Mouse (Mus musculus): ENCODE results near the gene Cers5. TPM values are rescaled to one million over a fixed set of nuclear protein-coding genes. Genes with fewer than 3 reads are reported as not detected.

Gene Cers5
- polyA plus RNA-seq, 1 experiment from 2014 or later, result 59.2 TPM

- no peaks in the 10 kb centered on the region for H3K9me3 ChIP-seq (ENCODE audit: control insufficient read depth, low read length)
- H3K27me3 ChIP-seq (ENCODE audit: control insufficient read depth, insufficient read depth, low read length), result no peaks in the 10 kb centered on the region
- 82% methylated on average over 9 of the region's 9 CpGs for WGBS
- no peak overlapping the region for H3K27ac ChIP-seq (ENCODE audit: low read depth, low read length)
- no peaks in the 10 kb centered on the region for H3K36me3 ChIP-seq (ENCODE audit: control insufficient read depth, insufficient read depth, low read length)
- no peak overlapping the region for H3K4me3 ChIP-seq (ENCODE audit: low read depth, low read length)
- H3K4me2 ChIP-seq (ENCODE audit: low read depth, low read length, severe bottlenecking), result no peak overlapping the region
- no peak for DNase-seq (ENCODE audit: low spot score)
- ATAC-seq (replicated peaks; ENCODE audit: low FRiP score), result no peak
- H3K4me1 ChIP-seq (replicated peaks; ENCODE audit: control insufficient read depth, insufficient read depth, low read length), result no peaks in the 10 kb centered on the region
- H3K9ac ChIP-seq (ENCODE audit: low read length), result no peak overlapping the region
Measured at GRCm38 (mm10) chr15:99796735-99797134, 24.1 kb upstream of the Cers5 start.

- no peak overlapping the region for H3K27ac ChIP-seq (ENCODE audit: low read depth, low read length)
- no peaks in the 10 kb centered on the region for H3K36me3 ChIP-seq (ENCODE audit: control insufficient read depth, insufficient read depth, low read length)
- no peak overlapping the region for H3K4me3 ChIP-seq (ENCODE audit: low read depth, low read length)
- H3K9me3 ChIP-seq (ENCODE audit: control insufficient read depth, low read length), result no peaks in the 10 kb centered on the region
- no peaks in the 10 kb centered on the region for H3K27me3 ChIP-seq (ENCODE audit: control insufficient read depth, insufficient read depth, low read length)
- WGBS, result 93% methylated on average over 3 of the region's 3 CpGs
- no peak for DNase-seq (ENCODE audit: low spot score)
- no peak for ATAC-seq (replicated peaks; ENCODE audit: low FRiP score)
- H3K9ac ChIP-seq (ENCODE audit: low read length), result no peak overlapping the region
- H3K4me2 ChIP-seq (ENCODE audit: low read depth, low read length, severe bottlenecking), result no peak overlapping the region
- H3K4me1 ChIP-seq (replicated peaks; ENCODE audit: control insufficient read depth, insufficient read depth, low read length), result no peaks in the 10 kb centered on the region
Measured at GRCm38 (mm10) chr15:99796066-99796465, 23.4 kb upstream of the Cers5 start.

- Histone ChIP-seq H3K4me3 (ENCODE audit: low read depth, low read length) (no peak overlapping the region), H3K27ac (ENCODE audit: low read depth, low read length) (no peak overlapping the region), H3K4me2 (ENCODE audit: low read depth, low read length, severe bottlenecking) (no peak overlapping the region), H3K27me3 (ENCODE audit: control insufficient read depth, insufficient read depth, low read length) (no peaks in the 10 kb centered on the region), H3K36me3 (ENCODE audit: control insufficient read depth, insufficient read depth, low read length) (no peaks in the 10 kb centered on the region), H3K9ac (ENCODE audit: low read length) (no peak overlapping the region), H3K4me1 (replicated peaks; ENCODE audit: control insufficient read depth, insufficient read depth, low read length) (no peaks in the 10 kb centered on the region), H3K9me3 (ENCODE audit: control insufficient read depth, low read length) (no peaks in the 10 kb centered on the region)
- no peak for ATAC-seq (replicated peaks; ENCODE audit: low FRiP score)
- no peak for DNase-seq (ENCODE audit: low spot score)
- 93% methylated on average over 16 of the region's 16 CpGs for WGBS
Measured at GRCm38 (mm10) chr15:99792221-99792815, 19.6 kb upstream of the Cers5 start.

- Histone ChIP-seq H3K4me3 (ENCODE audit: low read depth, low read length) (no peak overlapping the region), H3K4me1 (replicated peaks; ENCODE audit: control insufficient read depth, insufficient read depth, low read length) (no peaks in the 10 kb centered on the region), H3K27ac (ENCODE audit: low read depth, low read length) (no peak overlapping the region), H3K9ac (ENCODE audit: low read length) (no peak overlapping the region), H3K9me3 (ENCODE audit: control insufficient read depth, low read length) (no peaks in the 10 kb centered on the region), H3K36me3 (ENCODE audit: control insufficient read depth, insufficient read depth, low read length) (no peaks in the 10 kb centered on the region), H3K27me3 (ENCODE audit: control insufficient read depth, insufficient read depth, low read length) (no peaks in the 10 kb centered on the region), H3K4me2 (ENCODE audit: low read depth, low read length, severe bottlenecking) (no peak overlapping the region)
- DNase-seq (ENCODE audit: low spot score), result no peak
- 89% methylated on average over 3 of the region's 3 CpGs for WGBS
- no peak for ATAC-seq (replicated peaks; ENCODE audit: low FRiP score)
Measured at GRCm38 (mm10) chr15:99791003-99791402, 18.3 kb upstream of the Cers5 start.

- Histone ChIP-seq H3K36me3 (ENCODE audit: control insufficient read depth, insufficient read depth, low read length) (no peaks in the 10 kb centered on the region), H3K9me3 (ENCODE audit: control insufficient read depth, low read length) (no peaks in the 10 kb centered on the region), H3K4me1 (replicated peaks; ENCODE audit: control insufficient read depth, insufficient read depth, low read length) (no peaks in the 10 kb centered on the region), H3K27me3 (ENCODE audit: control insufficient read depth, insufficient read depth, low read length) (no peaks in the 10 kb centered on the region), H3K4me2 (ENCODE audit: low read depth, low read length, severe bottlenecking) (no peak overlapping the region), H3K4me3 (ENCODE audit: low read depth, low read length) (no peak overlapping the region), H3K9ac (ENCODE audit: low read length) (no peak overlapping the region), H3K27ac (ENCODE audit: low read depth, low read length) (no peak overlapping the region)
- WGBS, result 92% methylated on average over 6 of the region's 6 CpGs
- no peak for ATAC-seq (replicated peaks; ENCODE audit: low FRiP score)
- DNase-seq (ENCODE audit: low spot score), result no peak
Measured at GRCm38 (mm10) chr15:99790464-99790863, 17.8 kb upstream of the Cers5 start.

GRCm38 (mm10) chr15:99787625-99788120, 15.0 kb upstream of the Cers5 start:
- no peaks in the 10 kb centered on the region for H3K9me3 ChIP-seq (ENCODE audit: control insufficient read depth, low read length)
- no peak overlapping the region for H3K4me2 ChIP-seq (ENCODE audit: low read depth, low read length, severe bottlenecking)
- H3K4me3 ChIP-seq (ENCODE audit: low read depth, low read length), result no peak overlapping the region
- H3K27ac ChIP-seq (ENCODE audit: low read depth, low read length), result no peak overlapping the region
- no peak for ATAC-seq (replicated peaks; ENCODE audit: low FRiP score)
- H3K4me1 ChIP-seq (replicated peaks; ENCODE audit: control insufficient read depth, insufficient read depth, low read length), result no peaks in the 10 kb centered on the region
- H3K36me3 ChIP-seq (ENCODE audit: control insufficient read depth, insufficient read depth, low read length), result no peaks in the 10 kb centered on the region
- H3K27me3 ChIP-seq (ENCODE audit: control insufficient read depth, insufficient read depth, low read length), result no peaks in the 10 kb centered on the region
- DNase-seq (ENCODE audit: low spot score), result no peak
- whole genome bisulfite sequencing, result 85% methylated on average over 9 of the region's 9 CpGs
- no peak overlapping the region for H3K9ac ChIP-seq (ENCODE audit: low read length)

- Histone ChIP-seq H3K4me1 (replicated peaks; ENCODE audit: control insufficient read depth, insufficient read depth, low read length) (no peaks in the 10 kb centered on the region), H3K9ac (ENCODE audit: low read length) (no peak overlapping the region), H3K4me2 (ENCODE audit: low read depth, low read length, severe bottlenecking) (no peak overlapping the region), H3K27ac (ENCODE audit: low read depth, low read length) (no peak overlapping the region), H3K36me3 (ENCODE audit: control insufficient read depth, insufficient read depth, low read length) (no peaks in the 10 kb centered on the region; the same call in 1 of the 2 replicates), H3K27me3 (ENCODE audit: control insufficient read depth, insufficient read depth, low read length) (no peaks in the 10 kb centered on the region), H3K9me3 (ENCODE audit: control insufficient read depth, low read length) (no peaks in the 10 kb centered on the region), H3K4me3 (ENCODE audit: low read depth, low read length) (no peak overlapping the region)
- DNase-seq (ENCODE audit: low spot score) (no peak), ATAC-seq (replicated peaks; ENCODE audit: low FRiP score) (peak; percentile 18; the same call in 1 of the 2 replicates)
- WGBS, result 93% methylated on average over 16 of the region's 16 CpGs
Measured at GRCm38 (mm10) chr15:99778677-99779335, 6.1 kb upstream of the Cers5 start.

- ATAC-seq (replicated peaks; ENCODE audit: low FRiP score) (no peak), DNase-seq (ENCODE audit: low spot score) (no peak)
- Histone ChIP-seq H3K4me1 (replicated peaks; ENCODE audit: control insufficient read depth, insufficient read depth, low read length) (no peaks in the 10 kb centered on the region), H3K27ac (ENCODE audit: low read depth, low read length) (no peak overlapping the region), H3K9ac (ENCODE audit: low read length) (no peak overlapping the region), H3K4me3 (ENCODE audit: low read depth, low read length) (no peak overlapping the region), H3K4me2 (ENCODE audit: low read depth, low read length, severe bottlenecking) (no peak overlapping the region), H3K36me3 (ENCODE audit: control insufficient read depth, insufficient read depth, low read length) (no peaks in the 10 kb centered on the region; the same call in 1 of the 2 replicates), H3K27me3 (ENCODE audit: control insufficient read depth, insufficient read depth, low read length) (no peaks in the 10 kb centered on the region), H3K9me3 (ENCODE audit: control insufficient read depth, low read length) (no peaks in the 10 kb centered on the region)
- 26% methylated on average over 7 of the region's 7 CpGs for WGBS
Measured at GRCm38 (mm10) chr15:99778148-99778547, 5.5 kb upstream of the Cers5 start.
